Mouse (Mus musculus) embryonic fibroblast, embryonic 13.5 days (primary cell): ENCODE measurements around the gene Upf2.
"Not testable (repeated sequence)": the region's sequence is repeated elsewhere in the genome, so short reads cannot be mapped to it uniquely, and the experiment has no call there.

ENCODE experiments used
- CTCF ChIP-seq: IDR thresholded peaks from 2 replicates; pipeline ENCODE4 v1.5.1; 2011; ENCODE audit warnings: mild to moderate bottlenecking, control low read depth, low read length, moderate library complexity, borderline replicate concordance; ENCODE audit not compliant: insufficient read depth
- POLR2A ChIP-seq: IDR thresholded peaks from 2 replicates; pipeline ENCODE4 v1.6.1; 2011; ENCODE audit warnings: low read depth, mild to moderate bottlenecking, control low read depth, low read length, moderate library complexity

GRCm38 (mm10) chr2:5970629-5971028 lies 19.4 kb downstream of the Upf2 start:
- not testable (repeated sequence) for TF ChIP-seq POLR2A, CTCF
